Mouse (Mus musculus): ENCODE results near the gene Crhbp. TPM values are rescaled to one million over a fixed set of nuclear protein-coding genes. Genes with fewer than 3 reads are reported as not detected.

The Crhbp gene
- not detected for polyA plus RNA-seq (2017; shearing (Covaris generic))

GRCm38 (mm10) chr13:95444824-95445223, at the start of gene Crhbp:
Gene Crhbp, minus strand, starts transcription at chr13:95444924.
- no peak for ATAC-seq

- no peak for ATAC-seq
These were observed 48.6 kb upstream of the Crhbp start for GRCm38 (mm10) chr13:95493296-95493695.

- no peak for ATAC-seq
These were observed 46.6 kb upstream of the Crhbp start for GRCm38 (mm10) chr13:95491327-95491726.

- ATAC-seq = no peak
These were observed 39.9 kb upstream of the Crhbp start for GRCm38 (mm10) chr13:95484664-95485063.

- ATAC-seq = peak; percentile 54
These were observed 36.7 kb upstream of the Crhbp start for GRCm38 (mm10) chr13:95481428-95481827.

- no peak for ATAC-seq
These were observed 34.1 kb upstream of the Crhbp start, which contains the start of gene S100z for GRCm38 (mm10) chr13:95478671-95479413. Gene S100z, minus strand, starts transcription at chr13:95478721.

GRCm38 (mm10) chr13:95477173-95477572, 32.4 kb upstream of the Crhbp start:
- ATAC-seq = no peak

GRCm38 (mm10) chr13:95475124-95475523, 30.4 kb upstream of the Crhbp start:
- no peak for ATAC-seq

GRCm38 (mm10) chr13:95474294-95474693, 29.6 kb upstream of the Crhbp start:
- ATAC-seq = no peak

GRCm38 (mm10) chr13:95470970-95471369, 26.2 kb upstream of the Crhbp start:
- no peak for ATAC-seq

GRCm38 (mm10) chr13:95451529-95451928, 6.8 kb upstream of the Crhbp start:
- no peak for ATAC-seq

- no peak for ATAC-seq
These were observed 6.0 kb upstream of the Crhbp start for GRCm38 (mm10) chr13:95450636-95451210.

GRCm38 (mm10) chr13:95449730-95450129, 5.0 kb upstream of the Crhbp start:
- ATAC-seq = no peak

- ATAC-seq = no peak
These were observed 433 bp downstream of the Crhbp start for GRCm38 (mm10) chr13:95444291-95444690.

GRCm38 (mm10) chr13:95443376-95444233, 1.1 kb downstream of the Crhbp start:
- no peak for ATAC-seq

GRCm38 (mm10) chr13:95442901-95443300, 1.8 kb downstream of the Crhbp start:
- no peak for ATAC-seq

GRCm38 (mm10) chr13:95439569-95439968, 5.2 kb downstream of the Crhbp start:
- no peak for ATAC-seq

- ATAC-seq = no peak
These were observed 13.0 kb downstream of the Crhbp start for GRCm38 (mm10) chr13:95431760-95432159.

- no peak for ATAC-seq
These were observed 17.2 kb downstream of the Crhbp start for GRCm38 (mm10) chr13:95427499-95427898.

- ATAC-seq = no peak
These were observed 18.3 kb downstream of the Crhbp start for GRCm38 (mm10) chr13:95426421-95426820.

- no peak for ATAC-seq
These were observed 19.2 kb downstream of the Crhbp start for GRCm38 (mm10) chr13:95425484-95425883.

GRCm38 (mm10) chr13:95424932-95425331, 19.8 kb downstream of the Crhbp start:
- no peak for ATAC-seq

GRCm38 (mm10) chr13:95419204-95419749, 25.4 kb downstream of the Crhbp start:
- peak; percentile 17 for ATAC-seq

Data from inflammation-experienced regulatory T-cells, adult 6 months (primary cell).